Mouse (Mus musculus): ENCODE measurements around the gene Gng12. TPM values are rescaled to one million over a fixed set of nuclear protein-coding genes. Genes with fewer than 3 reads are reported as not detected.
"Not testable (repeated sequence)": the region's sequence is repeated elsewhere in the genome, so short reads cannot be mapped to it uniquely, and the experiment has no call there.

The Gng12 gene
- polyA plus RNA-seq, 1 experiment from 2014 or later: 101 TPM

GRCm38 (mm10) chr6:67019001-67019400, 122.8 kb downstream of the Gng12 start:
- H3K4me1 ChIP-seq: peaks cover 24% of the 10 kb centered on the region
- not testable (repeated sequence) for H3K36me3 ChIP-seq; H3K27ac ChIP-seq; ATAC-seq (ENCODE audit: borderline replicate concordance, extremely low read depth, low FRiP score, low TSS enrichment); H3K4me2 ChIP-seq; H3K9me3 ChIP-seq; H3K4me3 ChIP-seq; H3K27me3 ChIP-seq; H3K9ac ChIP-seq
- 77% methylated on average over 7 of the region's 7 CpGs for WGBS

- Histone ChIP-seq H3K27ac (no peak overlapping the region), H3K9me3 (no peaks in the 10 kb centered on the region), H3K9ac (no peak overlapping the region), H3K4me1 (peaks cover 8% of the 10 kb centered on the region), H3K36me3 (0 out of 2 replicates have a peak, but pooled peaks cover 3% of the 10 kb centered on the region), H3K27me3 (no peaks in the 10 kb centered on the region), H3K4me3 (no peak overlapping the region), H3K4me2 (no peak overlapping the region)
- whole genome bisulfite sequencing: 81% methylated on average over 5 of the region's 5 CpGs
- no peak for ATAC-seq (ENCODE audit: borderline replicate concordance, extremely low read depth, low FRiP score, low TSS enrichment)
Observed at GRCm38 (mm10) chr6:67021308-67021707, 125.1 kb downstream of the Gng12 start.

DNA sequence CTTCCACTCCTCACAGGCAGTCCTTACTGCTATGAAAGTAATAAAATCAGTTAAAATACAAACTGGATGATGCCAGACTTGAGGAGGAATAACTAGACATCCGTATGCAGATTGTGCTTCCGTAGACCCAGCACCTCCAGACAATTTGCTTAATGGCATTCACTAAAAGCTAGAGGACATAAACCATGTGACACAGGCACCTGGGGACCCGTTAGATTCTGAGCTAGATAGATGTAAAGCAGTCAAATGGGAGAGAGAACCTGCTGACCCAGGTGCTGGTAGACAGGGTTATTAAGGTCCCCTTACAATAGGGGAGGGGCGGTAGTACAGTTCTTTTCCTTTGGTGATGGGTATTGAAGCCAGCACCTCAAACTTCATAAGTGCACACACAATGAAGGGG, 127.5 kb downstream of the Gng12 start:
- no peak for ATAC-seq (ENCODE audit: borderline replicate concordance, extremely low read depth, low FRiP score, low TSS enrichment)
- Histone ChIP-seq H3K4me2 (no peak overlapping the region), H3K27me3 (no peaks in the 10 kb centered on the region), H3K9ac (no peak overlapping the region), H3K4me1 (no peaks in the 10 kb centered on the region), H3K36me3 (0 out of 2 replicates have a peak, but pooled peaks cover 3% of the 10 kb centered on the region), H3K9me3 (no peaks in the 10 kb centered on the region), H3K27ac (no peak overlapping the region), H3K4me3 (no peak overlapping the region)
- WGBS: 81% methylated on average over 4 of the region's 4 CpGs

GRCm38 (mm10) chr6:67026661-67027060, 130.5 kb downstream of the Gng12 start:
- no peaks in the 10 kb centered on the region for H3K27me3 ChIP-seq
- H3K4me2 ChIP-seq: no peak overlapping the region
- H3K9me3 ChIP-seq: no peaks in the 10 kb centered on the region
- H3K27ac ChIP-seq: no peak overlapping the region
- no peak overlapping the region for H3K4me3 ChIP-seq
- ATAC-seq (ENCODE audit: borderline replicate concordance, extremely low read depth, low FRiP score, low TSS enrichment): no peak
- 0 out of 2 replicates have a peak, but pooled peaks cover 3% of the 10 kb centered on the region for H3K4me1 ChIP-seq
- 82% methylated on average over 3 of the region's 3 CpGs for WGBS
- 0 out of 2 replicates have a peak, but pooled peaks cover 3% of the 10 kb centered on the region for H3K36me3 ChIP-seq
- H3K9ac ChIP-seq: no peak overlapping the region

DNA sequence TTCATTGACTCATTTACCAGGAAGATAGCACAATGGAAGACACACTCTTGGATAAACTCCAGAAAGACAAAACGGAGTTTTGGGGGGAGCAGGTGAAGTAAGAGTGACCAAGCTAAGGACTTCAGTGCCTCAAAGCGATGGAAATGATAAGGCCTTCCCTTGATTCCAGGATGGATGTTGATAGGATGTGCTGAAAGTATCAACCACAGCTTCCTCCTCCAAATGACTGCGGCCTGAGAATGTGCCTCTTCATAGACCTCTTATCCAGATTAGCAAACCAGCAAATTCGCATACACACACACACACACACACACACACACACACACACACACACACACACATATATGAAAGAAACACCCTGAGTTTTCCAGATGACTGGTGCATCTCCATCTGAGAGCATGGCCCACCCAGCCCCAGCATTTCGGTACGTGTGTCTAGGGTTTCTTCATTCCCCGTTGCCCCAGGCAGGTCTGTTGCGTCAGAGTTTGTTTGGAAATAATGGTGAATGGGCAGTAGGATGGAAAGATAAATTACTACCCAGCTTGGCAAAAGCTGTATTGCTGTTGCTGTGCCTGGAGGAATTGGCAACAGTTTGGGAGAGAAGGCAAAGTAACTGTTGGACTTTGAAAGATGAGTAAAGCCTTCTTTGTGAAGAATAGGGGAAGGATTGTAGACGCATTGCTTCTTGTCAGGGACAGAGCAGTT, 131.4 kb downstream of the Gng12 start:
- no peak overlapping the region for H3K4me2 ChIP-seq
- H3K4me1 ChIP-seq: 0 out of 2 replicates have a peak, but pooled peaks cover 3% of the 10 kb centered on the region
- H3K27ac ChIP-seq: no peak overlapping the region
- no peaks in the 10 kb centered on the region for H3K27me3 ChIP-seq
- ATAC-seq (ENCODE audit: borderline replicate concordance, extremely low read depth, low FRiP score, low TSS enrichment): no peak
- no peak overlapping the region for H3K4me3 ChIP-seq
- H3K36me3 ChIP-seq: 0 out of 2 replicates have a peak, but pooled peaks cover 3% of the 10 kb centered on the region
- no peak overlapping the region for H3K9ac ChIP-seq
- no peaks in the 10 kb centered on the region for H3K9me3 ChIP-seq
- WGBS: 73% methylated on average over 9 of the region's 9 CpGs

DNA sequence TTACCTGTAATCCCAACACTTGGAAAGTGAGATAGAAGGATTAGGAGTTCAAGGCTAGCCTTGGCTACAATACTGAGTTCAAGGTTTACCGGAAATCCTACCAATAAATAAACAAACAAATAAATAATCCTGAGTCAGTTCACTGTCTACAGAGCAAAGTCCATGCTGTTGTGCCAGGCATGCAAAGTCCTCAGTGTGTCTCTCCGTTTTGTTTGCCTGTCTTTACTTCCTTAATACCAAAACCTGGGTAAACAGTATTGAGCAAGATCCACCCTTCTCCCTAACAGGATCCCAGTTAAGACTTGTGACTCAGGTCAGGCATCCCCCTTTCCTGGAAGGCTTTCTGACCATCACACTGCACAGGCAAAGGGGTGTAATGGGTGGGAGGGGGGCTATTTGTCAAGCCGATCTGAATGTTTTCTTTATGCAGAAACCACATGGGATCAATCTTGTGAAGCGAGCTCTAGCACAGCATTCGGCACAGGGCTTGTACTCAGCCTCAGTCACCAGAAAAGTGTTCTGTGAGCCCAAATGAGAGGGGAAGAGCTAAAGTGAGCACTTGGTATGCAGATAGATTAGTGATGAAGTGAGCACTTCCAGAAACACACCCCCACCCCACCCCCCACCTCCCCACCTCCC, 133.2 kb downstream of the Gng12 start:
- H3K4me2 ChIP-seq: no peak overlapping the region
- no peak overlapping the region for H3K9ac ChIP-seq
- 0 out of 2 replicates have a peak, but pooled peaks cover 3% of the 10 kb centered on the region for H3K4me1 ChIP-seq
- H3K27ac ChIP-seq: no peak overlapping the region
- WGBS: 39% methylated on average over 5 of the region's 5 CpGs
- H3K9me3 ChIP-seq: no peaks in the 10 kb centered on the region
- no peak for ATAC-seq (ENCODE audit: borderline replicate concordance, extremely low read depth, low FRiP score, low TSS enrichment)
- no peaks in the 10 kb centered on the region for H3K36me3 ChIP-seq
- no peaks in the 10 kb centered on the region for H3K27me3 ChIP-seq
- H3K4me3 ChIP-seq: no peak overlapping the region

- no peak overlapping the region for H3K4me2 ChIP-seq
- no peak for ATAC-seq (ENCODE audit: borderline replicate concordance, extremely low read depth, low FRiP score, low TSS enrichment)
- H3K4me3 ChIP-seq: no peak overlapping the region
- H3K27ac ChIP-seq: no peak overlapping the region
- H3K4me1 ChIP-seq: 0 out of 2 replicates have a peak, but pooled peaks cover 3% of the 10 kb centered on the region
- no peaks in the 10 kb centered on the region for H3K9me3 ChIP-seq
- WGBS: 26% methylated on average over 3 of the region's 3 CpGs
- no peaks in the 10 kb centered on the region for H3K27me3 ChIP-seq
- H3K36me3 ChIP-seq: no peaks in the 10 kb centered on the region
- H3K9ac ChIP-seq: no peak overlapping the region
Observed at GRCm38 (mm10) chr6:67029987-67030386, 133.8 kb downstream of the Gng12 start.

DNA sequence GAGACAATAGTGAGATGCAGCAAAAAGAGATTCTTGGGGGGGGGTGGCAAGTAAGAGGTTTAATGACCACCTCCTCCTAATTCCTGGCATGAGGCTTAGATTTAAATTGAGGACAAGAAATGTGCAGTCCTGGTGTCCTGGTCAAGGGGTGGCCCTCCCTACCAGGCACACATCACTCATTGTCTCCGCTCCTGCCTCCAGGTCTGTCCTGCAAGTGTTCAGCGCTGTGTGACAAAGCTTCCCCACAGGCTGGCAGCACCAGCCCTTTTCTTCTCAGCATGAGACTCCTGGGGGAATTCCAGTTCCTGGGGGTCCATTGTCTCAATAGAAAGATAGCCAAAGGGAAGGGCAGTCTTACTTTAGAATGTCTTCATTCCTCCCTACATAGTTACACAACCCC, 134.2 kb downstream of the Gng12 start:
- Histone ChIP-seq H3K4me1 (peaks cover 5% of the 10 kb centered on the region; the same call in 1 of the 2 replicates), H3K36me3 (no peaks in the 10 kb centered on the region), H3K9me3 (no peaks in the 10 kb centered on the region), H3K4me2 (no peak overlapping the region), H3K9ac (no peak overlapping the region), H3K27me3 (no peaks in the 10 kb centered on the region), H3K4me3 (no peak overlapping the region), H3K27ac (no peak overlapping the region)
- ATAC-seq (ENCODE audit: borderline replicate concordance, extremely low read depth, low FRiP score, low TSS enrichment): no peak
- WGBS: 51% methylated on average over 2 of the region's 2 CpGs

DNA sequence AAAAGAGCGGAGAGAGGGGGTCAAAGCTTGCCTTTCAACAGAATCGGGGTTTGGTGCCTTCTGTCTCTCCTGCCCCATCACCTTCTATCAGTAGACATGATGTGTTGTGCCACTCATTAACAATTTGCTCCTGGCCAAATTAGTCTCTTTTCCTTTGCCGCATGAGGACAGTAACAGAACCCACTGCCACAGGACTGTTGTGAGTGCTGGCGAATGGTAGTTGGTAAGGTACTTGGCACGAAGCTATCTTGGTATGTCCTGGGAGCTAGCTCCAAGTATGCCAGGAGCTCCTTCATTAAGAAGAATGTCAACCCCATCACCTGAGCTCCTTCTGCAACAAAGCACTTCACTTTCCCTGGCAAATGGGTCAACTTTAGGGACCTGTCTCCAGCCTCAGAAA, 134.6 kb downstream of the Gng12 start:
- H3K27me3 ChIP-seq: no peaks in the 10 kb centered on the region
- no peaks in the 10 kb centered on the region for H3K36me3 ChIP-seq
- no peak overlapping the region for H3K27ac ChIP-seq
- no peak overlapping the region for H3K9ac ChIP-seq
- peaks cover 10% of the 10 kb centered on the region for H3K4me1 ChIP-seq
- no peak for ATAC-seq (ENCODE audit: borderline replicate concordance, extremely low read depth, low FRiP score, low TSS enrichment)
- 76% methylated on average over 5 of the region's 5 CpGs for WGBS
- no peak overlapping the region for H3K4me3 ChIP-seq
- no peaks in the 10 kb centered on the region for H3K9me3 ChIP-seq
- H3K4me2 ChIP-seq: no peak overlapping the region

DNA sequence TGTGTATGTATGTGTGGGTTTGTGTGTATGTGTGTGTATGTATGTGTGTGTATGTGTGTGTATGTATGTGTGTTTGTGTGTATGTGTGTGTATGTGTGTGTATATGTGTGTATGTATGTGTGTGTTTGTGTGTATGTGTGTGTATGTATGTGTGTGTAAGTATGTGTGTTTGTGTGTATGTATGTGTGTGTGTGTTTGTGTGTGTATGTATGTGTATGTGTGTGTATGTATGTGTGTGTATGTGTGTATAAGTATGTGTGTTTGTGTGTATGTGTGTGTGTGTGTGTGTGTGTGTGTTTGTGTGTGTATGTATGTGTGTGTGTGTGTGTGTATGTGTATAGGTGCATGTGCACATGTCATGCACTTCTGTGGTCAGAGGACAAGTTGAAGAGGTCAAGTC, 136.4 kb downstream of the Gng12 start:
- not testable (repeated sequence) for H3K4me3 ChIP-seq; H3K9ac ChIP-seq; H3K4me2 ChIP-seq; H3K27ac ChIP-seq; ATAC-seq (ENCODE audit: borderline replicate concordance, extremely low read depth, low FRiP score, low TSS enrichment); H3K9me3 ChIP-seq; H3K36me3 ChIP-seq; H3K27me3 ChIP-seq
- peaks cover 13% of the 10 kb centered on the region for H3K4me1 ChIP-seq

- H3K4me3 ChIP-seq; H3K9me3 ChIP-seq; H3K9ac ChIP-seq; H3K36me3 ChIP-seq; H3K27ac ChIP-seq; H3K27me3 ChIP-seq; ATAC-seq (ENCODE audit: borderline replicate concordance, extremely low read depth, low FRiP score, low TSS enrichment); H3K4me2 ChIP-seq: not testable (repeated sequence)
- H3K4me1 ChIP-seq: peaks cover 17% of the 10 kb centered on the region
- WGBS: 91% methylated on average over 3 of the region's 4 CpGs
Observed at GRCm38 (mm10) chr6:67032972-67033371, 136.8 kb downstream of the Gng12 start.

GRCm38 (mm10) chr6:67033604-67034003, 137.4 kb downstream of the Gng12 start:
- no peaks in the 10 kb centered on the region for H3K36me3 ChIP-seq
- no peaks in the 10 kb centered on the region for H3K9me3 ChIP-seq
- H3K27ac ChIP-seq: no peak overlapping the region
- peaks cover 17% of the 10 kb centered on the region for H3K4me1 ChIP-seq
- ATAC-seq (ENCODE audit: borderline replicate concordance, extremely low read depth, low FRiP score, low TSS enrichment): no peak
- 78% methylated on average over 4 of the region's 4 CpGs for WGBS
- no peak overlapping the region for H3K4me3 ChIP-seq
- no peak overlapping the region for H3K9ac ChIP-seq
- H3K4me2 ChIP-seq: no peak overlapping the region
- no peaks in the 10 kb centered on the region for H3K27me3 ChIP-seq
